ENCODE assay signal across 28 mouse cellular contexts in the genomic region with DNA sequence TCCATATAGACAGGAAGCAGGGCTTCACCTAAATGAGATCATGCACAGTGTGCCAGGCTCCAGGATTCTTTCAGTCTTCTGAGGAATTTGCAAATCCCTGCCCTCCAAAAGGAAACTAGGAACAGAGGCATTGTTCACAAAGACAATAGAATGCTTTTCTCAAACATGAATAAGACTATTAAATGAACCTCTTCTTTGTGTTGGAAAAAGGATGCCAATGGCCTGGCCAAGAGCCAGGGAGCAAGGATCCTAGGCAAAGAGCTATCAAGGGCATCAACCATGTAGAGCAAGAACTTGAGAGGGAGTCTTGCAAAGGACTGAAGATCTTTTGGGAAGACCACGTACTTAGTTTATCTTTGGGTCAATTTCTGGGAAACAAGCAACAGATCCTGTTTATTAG.
DNase-seq lines count a peak whose midpoint lies in the region; ATAC-seq and TF ChIP-seq lines count a peak whose summit lies in the region.
"Had no signal": no experiment of that assay in that cellular context is flagged by ENCODE, and none has a peak within 500 bp of the region (broad histone marks: within the 10 kb centered on the region; RNA-seq: fewer than 3 reads in every experiment).

No protein-coding gene starts in this region.

- DNase-seq in lung, postnatal 0 days (ENCODE audit: low spot score), result peak; percentile 16
- no peak for DNase-seq in lung, postnatal 25 days (ENCODE audit: low spot score)
- peak; percentile 50 for DNase-seq in retina, postnatal 1 day
- no peak for DNase-seq in retina, embryonic 14.5 days (ENCODE audit: low spot score)
- peak; percentile 49 for DNase-seq in R1 (ENCODE audit: low read depth, low spot score)
- DNase-seq: adrenal gland, postnatal 10 days; adrenal gland, postnatal 36 days; cerebellum, adult 2 months; cerebellum, adult 9-11 months; cerebellum, postnatal 36 days; embryo, embryonic 11 days; gastrocnemius, postnatal 25 days; heart, adult 18-20 months; heart, postnatal 10 days; heart, postnatal 36 days had no signal

- TF ChIP-seq EP300 in lung, postnatal 0 days (IDR thresholded peaks at IDR 0.05), result no peak

- H3K27ac ChIP-seq in lung, postnatal 0 days (ENCODE audit: low read length), result no peak overlapping the region
- H3K27ac ChIP-seq: embryonic facial prominence, embryonic 10.5 days; embryonic facial prominence, embryonic 13.5 days; forebrain, embryonic 12.5 days; forebrain, embryonic 15.5 days; heart, embryonic 15.5 days; hindbrain, embryonic 10.5 days; hindbrain, embryonic 13.5 days had no signal

- TF ChIP-seq CTCF in lung, postnatal 0 days (IDR thresholded peaks at IDR 0.05), result no peak

- WGBS in lung, postnatal 0 days, result 58% methylated on average over 1 of the region's 1 CpGs

- H3K36me3 ChIP-seq in lung, postnatal 0 days (ENCODE audit: insufficient read depth, low read length), result no peaks in the 10 kb centered on the region
- H3K36me3 ChIP-seq: embryonic facial prominence, embryonic 10.5 days; embryonic facial prominence, embryonic 13.5 days; forebrain, embryonic 12.5 days; forebrain, embryonic 15.5 days; heart, embryonic 12.5 days; heart, embryonic 15.5 days; hindbrain, embryonic 10.5 days; hindbrain, embryonic 13.5 days had no signal

- H3K4me3 ChIP-seq in lung, postnatal 0 days (ENCODE audit: low read depth, low read length), result no peak overlapping the region
- H3K4me3 ChIP-seq: embryonic facial prominence, embryonic 10.5 days; embryonic facial prominence, embryonic 13.5 days; erythroblast, embryonic 14.5 days; forebrain, embryonic 12.5 days; forebrain, embryonic 15.5 days; heart, embryonic 12.5 days; heart, embryonic 15.5 days; hindbrain, embryonic 10.5 days; hindbrain, embryonic 13.5 days had no signal

- H3K9ac ChIP-seq in lung, postnatal 0 days (replicated peaks; ENCODE audit: low read depth), result no peak overlapping the region
- H3K9ac ChIP-seq: embryonic facial prominence, embryonic 13.5 days; forebrain, embryonic 12.5 days; forebrain, embryonic 15.5 days; heart, embryonic 12.5 days; heart, embryonic 15.5 days; hindbrain, embryonic 13.5 days had no signal

- H3K4me1 ChIP-seq in lung, postnatal 0 days (ENCODE audit: insufficient read depth, low read depth, low read length), result no peaks in the 10 kb centered on the region
- H3K4me1 ChIP-seq: embryonic facial prominence, embryonic 13.5 days; heart, embryonic 12.5 days; heart, embryonic 15.5 days had no signal

- H3K4me2 ChIP-seq in lung, postnatal 0 days (replicated peaks; ENCODE audit: low read depth, low read length), result no peak overlapping the region
- H3K4me2 ChIP-seq: embryonic facial prominence, embryonic 13.5 days; forebrain, embryonic 12.5 days; forebrain, embryonic 15.5 days; heart, embryonic 12.5 days; heart, embryonic 15.5 days; hindbrain, embryonic 13.5 days had no signal

- no peaks in the 10 kb centered on the region for H3K27me3 ChIP-seq in lung, postnatal 0 days (replicated peaks; ENCODE audit: insufficient read depth, low read length)
- H3K27me3 ChIP-seq: embryonic facial prominence, embryonic 13.5 days; forebrain, embryonic 12.5 days; forebrain, embryonic 15.5 days; heart, embryonic 12.5 days; heart, embryonic 15.5 days; hindbrain, embryonic 13.5 days had no signal

- no peaks in the 10 kb centered on the region for H3K9me3 ChIP-seq in lung, postnatal 0 days (ENCODE audit: low read length)
- H3K9me3 ChIP-seq: embryonic facial prominence, embryonic 10.5 days; embryonic facial prominence, embryonic 13.5 days; forebrain, embryonic 12.5 days; forebrain, embryonic 15.5 days; heart, embryonic 12.5 days; heart, embryonic 15.5 days; hindbrain, embryonic 10.5 days; hindbrain, embryonic 13.5 days had no signal

- no peak; the same call in 1 of the 2 replicates for ATAC-seq in lung, postnatal 0 days
- no peak for ATAC-seq in megakaryocyte progenitor cell, adult 5-6 weeks (replicated peaks; ENCODE audit: poor library complexity)
- ATAC-seq: CD4-positive, CD25-positive, alpha-beta regulatory T cell, adult 4 months; forebrain, embryonic 15.5 days; hindbrain, embryonic 16.5 days; Patski had no signal

Comparison
In these comparisons a context has a peak if more than half of its experiments do, and no peak if none do; other contexts are left out.
1. DNase-seq: peak in lung, postnatal 0 days (single experiment), retina, postnatal 1 day (single experiment) and R1 (single experiment); none in lung, postnatal 25 days (single experiment) and retina, embryonic 14.5 days (single experiment).